Mouse (Mus musculus) hindbrain, postnatal 0 days (tissue): ENCODE measurements at regions not wholly inside any gene's neighbourhood (a gene's known extent, or its start where the extent isn't known, plus 50 kb on each side); places are given as distances from the start of the nearest gene placed in this dataset.

ENCODE experiments used
- ATAC-seq: fragments of 200-750 bp; cut with Nextera tagmentation; 2 replicates; pipeline ENCODE4 v1.8.0; 2017; ENCODE audit warnings: mild to moderate bottlenecking, moderate TSS enrichment, moderate library complexity
- DNase-seq: peaks from one replicate; pipeline ENCODE4 v3.0.0-alpha.2; 2015; ENCODE audit warnings: low spot score
- H3K27ac ChIP-seq: fragments of 300-500 bp; sonication (generic); 2 replicates; pipeline ENCODE4 v1.5.1; 2014; ENCODE audit warnings: mild to moderate bottlenecking
- H3K27me3 ChIP-seq: fragments of 300-500 bp; sonication (generic); 2 replicates; pipeline ENCODE4 v1.6.1; 2014; ENCODE audit warnings: low read length, mixed read lengths; ENCODE audit not compliant: insufficient read depth
- H3K36me3 ChIP-seq: fragments of 300-500 bp; sonication (generic); 2 replicates; pipeline ENCODE4 v1.6.1; 2014; ENCODE audit warnings: low read length, mixed read lengths; ENCODE audit not compliant: insufficient read depth
- H3K4me1 ChIP-seq: fragments of 300-500 bp; sonication (generic); 2 replicates; pipeline ENCODE4 v1.6.1; 2014; ENCODE audit warnings: antibody characterized with exemption, low read length, mixed read lengths; ENCODE audit not compliant: insufficient read depth
- H3K4me2 ChIP-seq: fragments of 300-500 bp; sonication (generic); 2 replicates; pipeline ENCODE4 v1.6.1; 2014; ENCODE audit warnings: low read depth, mild to moderate bottlenecking, low read length, moderate library complexity, mixed read lengths
- H3K4me3 ChIP-seq: fragments of 300-500 bp; sonication (generic); 2 replicates; pipeline ENCODE4 v1.5.1; 2014; ENCODE audit warnings: low read length
- H3K9ac ChIP-seq: fragments of 300-500 bp; sonication (generic); replicated peaks from 2 replicates; pipeline ENCODE4 v1.6.1; 2014; ENCODE audit warnings: mild to moderate bottlenecking, low read length, moderate library complexity, mixed read lengths
- H3K9me3 ChIP-seq: fragments of 300-500 bp; sonication (generic); 2 replicates; pipeline ENCODE4 v1.6.1; 2016; ENCODE audit warnings: low read length, mixed read lengths
- CTCF ChIP-seq: IDR thresholded peaks from 2 replicates; pipeline ENCODE4 v1.5.1; 2016; ENCODE audit warnings: antibody characterized with exemption, control low read depth, low read depth
- WGBS: fragments of 180-500 bp; shearing (Covaris S2); extraction: QIAGEN DNeasy Blood & Tissue Kit; methylation state at CpG from one replicate; pipeline ENCODE4 v1.1.7; 2014; 5-methylcytosine and 5-hydroxymethylcytosine counted together

- 86% methylated on average over 9 of the region's 9 CpGs for WGBS
- Histone ChIP-seq H3K9ac (no peak overlapping the region), H3K27ac (no peak overlapping the region), H3K27me3 (no peaks in the 10 kb centered on the region; the same call in 1 of the 2 replicates), H3K36me3 (no peaks in the 10 kb centered on the region), H3K4me1 (no peaks in the 10 kb centered on the region), H3K4me3 (no peak overlapping the region), H3K4me2 (no peak overlapping the region), H3K9me3 (no peaks in the 10 kb centered on the region)
- no peak for DNase-seq
- no peak for ATAC-seq
- TF ChIP-seq CTCF = no peak
These were observed 122.4 kb upstream of the Klf14 start for GRCm38 (mm10) chr6:31081238-31081637.

DNA sequence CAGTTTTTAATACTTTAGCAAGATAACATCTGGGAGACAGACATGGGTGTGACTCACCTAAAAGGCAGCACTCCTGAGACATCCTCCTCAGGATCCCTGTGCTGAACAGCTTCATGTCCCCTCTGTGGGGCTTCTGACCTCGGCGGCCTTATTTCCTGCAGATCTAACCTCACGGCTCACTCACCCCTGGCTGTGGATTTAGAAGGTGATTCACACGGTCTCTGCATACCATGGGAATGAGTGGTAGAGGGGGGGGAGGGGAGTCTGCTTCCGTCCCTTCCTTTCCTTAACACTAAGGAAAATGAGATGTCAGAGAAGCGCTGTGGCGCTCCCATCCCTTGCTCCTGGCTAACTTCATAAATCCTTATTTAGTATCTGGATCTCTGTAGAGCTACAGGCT is 123.1 kb upstream of the Klf14 start:
- Histone ChIP-seq H3K4me3 (no peak overlapping the region), H3K27me3 (no peaks in the 10 kb centered on the region; the same call in 1 of the 2 replicates), H3K4me1 (no peaks in the 10 kb centered on the region), H3K9ac (no peak overlapping the region), H3K4me2 (no peak overlapping the region), H3K36me3 (no peaks in the 10 kb centered on the region), H3K27ac (no peak overlapping the region), H3K9me3 (no peaks in the 10 kb centered on the region)
- DNase-seq (no peak), ATAC-seq (no peak)
- WGBS = 75% methylated on average over 7 of the region's 7 CpGs
- TF ChIP-seq CTCF = no peak

DNA sequence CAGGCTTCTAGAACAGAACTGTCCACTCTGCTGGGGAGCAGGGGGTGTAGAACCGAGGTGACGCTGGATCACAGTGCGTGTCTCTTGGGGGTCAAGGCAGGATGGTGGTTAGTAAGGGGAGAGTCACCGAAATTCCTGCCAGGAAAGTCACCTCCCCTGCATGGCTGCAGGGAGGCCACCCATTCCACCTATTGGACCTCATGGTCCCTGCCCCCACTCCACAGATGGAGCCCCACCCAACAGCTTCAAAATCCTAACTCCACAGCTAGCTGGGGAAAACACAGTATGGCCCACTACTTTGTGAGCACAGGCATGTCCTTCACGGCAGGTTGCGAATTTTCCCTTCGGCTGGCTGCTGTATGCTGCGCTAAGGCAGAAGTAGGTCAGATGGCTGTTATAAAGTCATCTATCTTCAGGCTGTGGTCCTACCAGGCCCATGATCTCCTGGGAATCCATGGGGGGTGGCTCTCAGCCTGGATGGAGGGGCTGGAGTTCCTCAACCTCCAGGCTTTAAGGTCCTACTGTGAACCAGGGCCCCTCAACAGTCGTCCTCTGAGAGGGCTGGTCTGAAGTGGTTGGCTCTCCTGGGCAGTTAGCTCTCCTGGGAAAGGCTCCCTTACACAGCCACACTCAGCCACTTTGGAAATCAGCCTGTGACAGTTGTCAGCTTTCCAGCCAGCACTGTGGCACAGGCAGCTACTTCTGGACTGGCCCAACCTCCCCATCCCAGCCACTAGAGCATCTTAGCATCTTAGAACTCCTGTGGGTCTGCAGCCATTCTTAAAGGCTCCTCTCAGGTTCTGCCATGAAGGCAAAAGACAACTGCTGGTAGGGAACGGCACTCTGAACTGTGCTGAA is 124.0 kb upstream of the Klf14 start:
- 83% methylated on average over 10 of the region's 10 CpGs for WGBS
- no peaks in the 10 kb centered on the region for H3K9me3 ChIP-seq
- H3K4me2 ChIP-seq = no peak overlapping the region
- H3K9ac ChIP-seq = no peak overlapping the region
- DNase-seq = no peak
- no peaks in the 10 kb centered on the region for H3K36me3 ChIP-seq
- ATAC-seq = no peak
- H3K27me3 ChIP-seq = no peaks in the 10 kb centered on the region; the same call in 1 of the 2 replicates
- TF ChIP-seq CTCF = no peak
- peaks cover 7% of the 10 kb centered on the region for H3K4me1 ChIP-seq
- no peak overlapping the region for H3K27ac ChIP-seq
- H3K4me3 ChIP-seq = no peak overlapping the region

DNA sequence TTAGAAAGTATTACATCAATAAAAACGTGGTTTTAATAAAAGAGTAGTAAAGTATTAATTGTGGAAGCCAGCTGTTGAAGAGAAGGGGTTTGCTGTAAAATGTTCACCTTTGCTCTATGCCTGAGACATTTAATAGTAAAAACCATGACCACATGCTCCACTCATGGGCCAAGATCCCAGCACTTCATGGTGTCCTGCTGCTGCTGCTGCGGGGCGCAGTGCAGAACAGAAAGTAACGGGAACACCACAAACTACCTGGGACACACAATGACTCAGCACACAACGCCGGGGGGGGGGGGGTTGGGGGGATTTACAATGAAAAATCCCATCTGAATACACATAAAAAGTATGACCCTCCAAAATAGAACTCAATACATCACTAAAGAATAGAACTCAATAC is 124.8 kb upstream of the Klf14 start:
- DNase-seq (no peak), ATAC-seq (no peak)
- no peaks in the 10 kb centered on the region for H3K36me3 ChIP-seq
- no peaks in the 10 kb centered on the region for H3K27me3 ChIP-seq
- H3K9me3 ChIP-seq = no peaks in the 10 kb centered on the region
- WGBS = 86% methylated on average over 6 of the region's 6 CpGs
- H3K27ac ChIP-seq = no peak overlapping the region
- no peak overlapping the region for H3K4me3 ChIP-seq
- TF ChIP-seq CTCF = no peak
- H3K4me1 ChIP-seq = peaks cover 15% of the 10 kb centered on the region
- H3K4me2 ChIP-seq = no peak overlapping the region
- H3K9ac ChIP-seq = no peak overlapping the region

GRCm38 (mm10) chr6:31085063-31085759 is 126.3 kb upstream of the Klf14 start:
- Histone ChIP-seq H3K4me2 (no peak overlapping the region), H3K4me1 (peaks cover 19% of the 10 kb centered on the region), H3K27me3 (no peaks in the 10 kb centered on the region), H3K9me3 (no peaks in the 10 kb centered on the region), H3K27ac (no peak overlapping the region), H3K4me3 (no peak overlapping the region), H3K36me3 (no peaks in the 10 kb centered on the region), H3K9ac (no peak overlapping the region)
- DNase-seq (no peak), ATAC-seq (no peak)
- no peak for TF ChIP-seq CTCF
- WGBS = 92% methylated on average over 8 of the region's 8 CpGs

DNA sequence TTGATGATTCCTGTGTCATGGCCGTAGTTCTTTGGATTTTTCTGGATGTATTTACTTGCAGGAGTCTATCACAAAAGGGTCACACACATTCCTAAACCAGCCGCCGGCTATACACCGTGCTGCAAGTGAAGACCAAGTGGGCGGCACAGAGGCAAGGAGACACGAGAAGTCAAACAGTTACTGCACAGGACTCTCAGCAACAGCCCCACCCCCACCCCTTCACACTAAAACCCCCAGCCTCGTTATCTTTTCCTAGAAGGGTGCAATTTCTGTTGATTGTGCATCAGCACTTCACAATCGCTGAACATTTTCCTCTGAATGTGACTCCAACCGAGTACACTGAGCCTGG is 126.9 kb upstream of the Klf14 start:
- ATAC-seq = no peak

GRCm38 (mm10) chr6:31086283-31086682 is 127.4 kb upstream of the Klf14 start:
- no peak for DNase-seq
- ATAC-seq = no peak
- H3K27me3 ChIP-seq = no peaks in the 10 kb centered on the region
- TF ChIP-seq CTCF = no peak
- 92% methylated on average over 5 of the region's 5 CpGs for WGBS
- no peak overlapping the region for H3K4me3 ChIP-seq
- H3K9ac ChIP-seq = no peak overlapping the region
- H3K4me1 ChIP-seq = peaks cover 22% of the 10 kb centered on the region
- H3K27ac ChIP-seq = no peak overlapping the region
- no peaks in the 10 kb centered on the region for H3K36me3 ChIP-seq
- H3K9me3 ChIP-seq = no peaks in the 10 kb centered on the region
- no peak overlapping the region for H3K4me2 ChIP-seq

More for the DNA sequence above, 126.9 kb upstream of the Klf14 start:
- Histone ChIP-seq H3K9ac (no peak overlapping the region), H3K4me3 (no peak overlapping the region), H3K36me3 (no peaks in the 10 kb centered on the region), H3K4me1 (peaks cover 22% of the 10 kb centered on the region), H3K4me2 (no peak overlapping the region), H3K27me3 (no peaks in the 10 kb centered on the region), H3K27ac (no peak overlapping the region), H3K9me3 (no peaks in the 10 kb centered on the region)
- no peak for DNase-seq
- TF ChIP-seq CTCF = no peak
- 66% methylated on average over 9 of the region's 9 CpGs for WGBS
